Mouse (Mus musculus): ENCODE results near the gene Ggt5. TPM values are rescaled to one million over a fixed set of nuclear protein-coding genes. Genes with fewer than 3 reads are reported as not detected.

Gene Ggt5
- polyA plus RNA-seq, 1 experiment: 4.5 TPM

DNA sequence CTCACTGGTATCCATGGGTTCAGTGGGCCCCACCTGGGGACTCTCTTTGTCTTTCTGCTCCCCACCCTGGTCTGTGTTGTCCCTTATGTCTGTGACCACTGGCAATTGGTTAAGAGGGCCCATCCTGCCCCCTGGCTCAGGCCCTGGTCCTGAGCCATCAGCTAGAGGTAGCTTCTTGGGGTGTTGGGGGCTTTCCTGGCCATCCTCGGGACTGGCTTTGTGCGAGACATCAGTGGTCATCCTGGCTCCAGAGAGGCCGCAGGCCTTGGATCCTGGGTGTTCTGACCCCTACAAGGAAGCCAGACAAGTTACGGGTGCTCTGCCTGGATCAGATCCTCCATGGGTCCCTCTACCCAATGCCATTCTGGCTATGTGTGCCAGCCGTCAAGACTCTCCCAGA is 68.0 kb downstream of the Ggt5 start:
- no peak overlapping the region for H3K4me3 ChIP-seq (replicated peaks)
- no peaks in the 10 kb centered on the region for H3K27me3 ChIP-seq (replicated peaks)
- no peaks in the 10 kb centered on the region for H3K9me3 ChIP-seq
- H3K36me3 ChIP-seq (replicated peaks; ENCODE audit: low read length): peaks cover 100% of the 10 kb centered on the region
- TF ChIP-seq FLI1 (IDR thresholded peaks at IDR 0.05; ENCODE audit: low read length): no peak
- no peak for TF ChIP-seq GATA1 (IDR thresholded peaks at IDR 0.05; ENCODE audit: borderline replicate concordance, low read length)
- peaks cover 17% of the 10 kb centered on the region for H3K4me1 ChIP-seq

DNA sequence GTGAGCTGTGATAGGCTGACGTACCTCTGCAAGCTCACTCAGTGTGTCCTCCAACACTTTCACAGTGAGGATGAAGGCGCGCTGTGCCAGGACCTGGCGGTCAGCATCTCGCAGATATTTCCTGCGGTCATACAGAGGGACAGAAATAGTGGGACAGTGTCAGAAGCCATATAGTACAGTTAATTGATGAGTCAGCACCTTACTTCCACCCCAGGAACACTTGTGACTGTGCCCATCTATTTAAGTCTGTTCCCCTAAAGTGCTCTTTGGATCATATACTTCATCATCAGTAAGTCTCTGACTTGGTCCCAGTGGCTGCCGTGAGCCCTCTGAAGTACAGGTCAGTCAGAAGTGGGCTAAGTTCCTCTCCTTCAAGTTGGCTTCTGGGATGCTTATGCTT is 68.6 kb downstream of the Ggt5 start:
- Histone ChIP-seq H3K27me3 (replicated peaks) (no peaks in the 10 kb centered on the region), H3K36me3 (replicated peaks; ENCODE audit: low read length) (peaks cover 100% of the 10 kb centered on the region), H3K4me1 (peaks cover 15% of the 10 kb centered on the region), H3K4me3 (replicated peaks) (no peak overlapping the region), H3K9me3 (no peaks in the 10 kb centered on the region)
- TF ChIP-seq GATA1 (IDR thresholded peaks at IDR 0.05; ENCODE audit: borderline replicate concordance, low read length) (no peak), FLI1 (IDR thresholded peaks at IDR 0.05; ENCODE audit: low read length) (no peak)

DNA sequence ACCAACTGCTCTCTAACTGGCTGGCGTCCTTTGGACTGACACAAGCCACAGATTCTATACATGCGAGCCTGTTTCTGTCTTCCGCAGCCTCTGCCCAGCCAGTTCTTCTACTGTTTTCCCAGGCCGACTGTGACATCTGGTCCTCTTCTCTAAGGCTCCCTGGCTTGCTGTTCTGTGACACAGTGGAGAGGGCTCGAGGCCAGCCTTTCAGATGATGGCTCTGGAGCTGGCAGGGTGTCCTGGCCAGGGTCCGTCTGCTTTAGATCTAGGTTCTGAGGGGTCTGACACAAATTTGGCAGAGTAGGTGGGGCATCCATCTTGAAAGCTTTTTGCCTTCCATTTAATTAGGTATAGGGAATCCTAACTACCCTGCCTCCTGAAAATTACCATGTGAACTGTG is 72.2 kb downstream of the Ggt5 start:
- Histone ChIP-seq H3K27me3 (replicated peaks) (peaks cover 4% of the 10 kb centered on the region), H3K9me3 (no peaks in the 10 kb centered on the region), H3K4me3 (replicated peaks) (no peak overlapping the region), H3K36me3 (replicated peaks; ENCODE audit: low read length) (peaks cover 90% of the 10 kb centered on the region), H3K4me1 (peaks cover 32% of the 10 kb centered on the region)
- TF ChIP-seq FLI1 (IDR thresholded peaks at IDR 0.05; ENCODE audit: low read length) (no peak), GATA1 (IDR thresholded peaks at IDR 0.05; ENCODE audit: borderline replicate concordance, low read length) (no peak)

DNA sequence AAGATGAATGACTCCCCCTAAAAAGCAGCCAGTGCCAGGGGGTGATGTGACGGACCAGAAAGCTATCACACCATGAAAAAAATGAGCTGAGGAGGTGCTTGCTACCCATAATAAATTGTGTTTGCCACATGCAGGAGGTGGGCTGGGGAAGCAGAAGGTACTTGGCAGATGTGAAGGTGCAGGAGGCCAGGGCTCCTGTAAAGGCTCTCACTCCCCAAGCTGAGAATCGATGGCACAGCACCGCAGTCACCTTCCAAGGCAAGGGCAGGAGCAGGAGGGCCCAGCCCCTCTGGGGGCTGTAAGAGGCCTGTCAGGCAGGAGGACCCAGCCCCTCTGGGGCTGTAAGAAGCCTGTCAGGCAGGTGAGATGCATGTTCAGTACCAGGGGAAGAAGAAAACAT is 72.7 kb downstream of the Ggt5 start:
- Histone ChIP-seq H3K9me3 (no peaks in the 10 kb centered on the region), H3K4me3 (replicated peaks) (no peak overlapping the region), H3K27me3 (replicated peaks) (peaks cover 9% of the 10 kb centered on the region), H3K4me1 (peaks cover 37% of the 10 kb centered on the region), H3K36me3 (replicated peaks; ENCODE audit: low read length) (peaks cover 85% of the 10 kb centered on the region)
- TF ChIP-seq GATA1 (IDR thresholded peaks at IDR 0.05; ENCODE audit: borderline replicate concordance, low read length) (no peak), FLI1 (IDR thresholded peaks at IDR 0.05; ENCODE audit: low read length) (no peak)

DNA sequence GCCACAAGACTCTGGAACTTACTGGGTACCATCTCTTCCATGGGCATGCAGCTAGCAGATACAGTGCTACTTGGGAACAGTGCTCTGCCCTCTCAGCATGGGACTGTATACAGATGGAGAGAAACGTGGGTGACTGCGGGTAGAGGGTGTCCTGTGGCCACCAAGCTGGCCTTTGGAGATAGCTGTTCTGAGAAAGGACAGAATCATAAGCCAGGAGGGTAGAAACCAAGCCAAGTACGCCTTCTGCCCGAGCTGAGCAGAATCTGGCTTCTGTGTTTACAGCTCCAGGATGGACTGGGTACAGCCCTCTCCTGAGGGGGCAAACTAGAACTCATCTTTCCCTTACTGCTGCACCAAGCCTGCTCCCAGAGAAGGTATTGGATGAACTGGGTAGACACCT is 73.4 kb downstream of the Ggt5 start:
- Histone ChIP-seq H3K4me3 (replicated peaks) (no peak overlapping the region), H3K27me3 (replicated peaks) (peaks cover 14% of the 10 kb centered on the region), H3K4me1 (peaks cover 42% of the 10 kb centered on the region), H3K9me3 (no peaks in the 10 kb centered on the region), H3K36me3 (replicated peaks; ENCODE audit: low read length) (peaks cover 78% of the 10 kb centered on the region)
- TF ChIP-seq FLI1 (IDR thresholded peaks at IDR 0.05; ENCODE audit: low read length): no peak

DNA sequence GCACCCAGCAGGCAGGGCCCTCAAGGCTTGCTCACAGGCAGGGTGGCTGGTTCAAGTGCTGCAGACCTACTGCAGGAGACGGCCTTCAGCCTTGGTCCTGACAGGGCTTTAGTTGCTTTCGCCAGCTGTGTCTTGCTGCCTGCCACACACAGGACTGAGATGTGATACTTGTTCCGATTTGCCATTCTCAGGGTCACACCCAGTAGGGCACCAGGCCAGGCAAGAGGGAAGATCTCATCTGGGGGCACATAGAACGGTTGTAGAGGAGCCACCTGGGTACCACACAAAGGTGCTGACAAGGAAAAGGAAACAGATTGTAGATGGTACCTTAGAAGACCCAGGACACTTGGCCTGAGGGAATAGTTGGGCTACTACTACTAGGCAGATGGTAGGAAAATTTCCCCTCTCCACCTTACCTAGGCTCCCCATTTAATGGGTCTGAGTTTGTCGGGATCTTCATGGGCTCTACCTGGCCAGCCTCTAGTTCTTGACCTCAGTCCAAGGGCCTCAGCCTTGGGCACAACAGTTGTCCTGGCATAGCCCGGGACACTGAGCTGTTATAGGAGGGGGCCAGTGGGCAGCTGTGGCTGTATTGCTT is 75.6 kb downstream of the Ggt5 start:
- Histone ChIP-seq H3K9me3 (no peaks in the 10 kb centered on the region), H3K4me1 (peaks cover 48% of the 10 kb centered on the region), H3K4me3 (replicated peaks) (no peak overlapping the region), H3K27me3 (replicated peaks) (peaks cover 34% of the 10 kb centered on the region), H3K36me3 (replicated peaks; ENCODE audit: low read length) (peaks cover 68% of the 10 kb centered on the region)
- TF ChIP-seq GATA1 (IDR thresholded peaks at IDR 0.05; ENCODE audit: borderline replicate concordance, low read length) (no peak), FLI1 (IDR thresholded peaks at IDR 0.05; ENCODE audit: low read length) (no peak)

DNA sequence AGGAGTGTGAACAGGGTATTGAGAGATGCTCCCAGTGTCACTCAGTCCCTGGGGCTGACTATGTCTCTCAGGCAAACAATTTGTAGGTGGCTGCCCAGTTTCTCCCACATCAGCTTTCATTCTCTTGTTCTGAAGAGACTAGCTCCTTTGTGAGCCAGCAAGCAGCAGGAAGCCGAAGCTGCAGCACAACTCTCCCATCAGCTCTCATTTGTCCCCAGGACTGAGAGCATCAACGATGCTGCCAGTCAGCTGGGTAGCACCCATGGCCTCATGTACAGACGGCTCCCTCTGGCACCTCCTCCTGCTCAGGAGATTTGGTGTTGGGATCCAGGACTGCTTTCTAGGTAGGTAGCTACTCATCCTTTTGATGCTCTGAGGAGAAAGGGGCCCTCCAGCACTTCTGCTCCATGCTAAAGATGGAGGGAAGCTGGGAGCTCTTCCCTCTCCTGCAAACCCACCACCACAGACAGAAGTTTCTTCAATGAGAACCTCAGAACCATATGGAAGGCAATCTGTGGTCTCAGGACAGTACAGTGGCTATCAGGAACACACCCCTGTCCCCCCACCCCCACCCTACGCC is 77.4 kb downstream of the Ggt5 start:
- H3K4me3 ChIP-seq (replicated peaks): peak overlapping the region; percentile 96
- no peak for TF ChIP-seq FLI1 (IDR thresholded peaks at IDR 0.05; ENCODE audit: low read length)
- no peak for TF ChIP-seq GATA1 (IDR thresholded peaks at IDR 0.05; ENCODE audit: borderline replicate concordance, low read length)
- H3K27me3 ChIP-seq (replicated peaks): peaks cover 37% of the 10 kb centered on the region
- H3K4me1 ChIP-seq: peaks cover 48% of the 10 kb centered on the region
- no peaks in the 10 kb centered on the region for H3K9me3 ChIP-seq
- H3K36me3 ChIP-seq (replicated peaks; ENCODE audit: low read length): peaks cover 68% of the 10 kb centered on the region

Other genes starting within 250 kb of the Ggt5 start
- not detected in 2 replicates for gene Upb1, start 188.2 kb upstream of the Ggt5 start, polyA plus RNA-seq (2012; ENCODE audit: insufficient read depth, low replicate concordance)
- 18.1 TPM in 1 of 2 replicates, not detected in the other for gene Snrpd3, start 71.8 kb upstream of the Ggt5 start, polyA plus RNA-seq (2012; ENCODE audit: insufficient read depth, low replicate concordance)
- 17.3 and 19.1 TPM in 2 replicates for gene Gucd1, start 71.4 kb upstream of the Ggt5 start, polyA plus RNA-seq (2012; ENCODE audit: insufficient read depth, low replicate concordance)
- not detected in 2 replicates for gene Lrrc75b, start 29.0 kb upstream of the Ggt5 start, polyA plus RNA-seq (2012; ENCODE audit: insufficient read depth, low replicate concordance)
- gene Ggt1, start 27.7 kb upstream of the Ggt5 start, polyA plus RNA-seq (2012; ENCODE audit: insufficient read depth, low replicate concordance): 0.84 TPM in 1 of 2 replicates, not detected in the other
- 0.17 TPM in 1 of 2 replicates, not detected in the other for gene Susd2, start 54.7 kb downstream of the Ggt5 start, polyA plus RNA-seq (2012; ENCODE audit: insufficient read depth, low replicate concordance)
- 31.2 and 49.1 TPM in 2 replicates for gene Cabin1, start 175.0 kb downstream of the Ggt5 start, polyA plus RNA-seq (2012; ENCODE audit: insufficient read depth, low replicate concordance)
- 51.1 and 91.0 TPM in 2 replicates for gene Ddt, start 184.1 kb downstream of the Ggt5 start, polyA plus RNA-seq (2012; ENCODE audit: insufficient read depth, low replicate concordance)
- gene Gm20441, start 191.6 kb downstream of the Ggt5 start, polyA plus RNA-seq (2012; ENCODE audit: insufficient read depth, low replicate concordance): not detected in 2 replicates
- gene Gstt3, start 192.1 kb downstream of the Ggt5 start, polyA plus RNA-seq (2012; ENCODE audit: insufficient read depth, low replicate concordance): 1.6 TPM in 1 of 2 replicates, not detected in the other
- 44.0 and 52.9 TPM in 2 replicates for gene Gstt1, start 209.2 kb downstream of the Ggt5 start, polyA plus RNA-seq (2012; ENCODE audit: insufficient read depth, low replicate concordance)
- gene Gstt4, start 233.2 kb downstream of the Ggt5 start, polyA plus RNA-seq (2012; ENCODE audit: insufficient read depth, low replicate concordance): 0.10 TPM in 1 of 2 replicates, not detected in the other
- 2.3 TPM in 1 of 2 replicates, not detected in the other for gene Gstt2, start 248.1 kb downstream of the Ggt5 start, polyA plus RNA-seq (2012; ENCODE audit: insufficient read depth, low replicate concordance)